Mouse (Mus musculus): Measurements from ENCODE around the gene Lpar4. TPM values are rescaled to one million over a fixed set of nuclear protein-coding genes. Genes with fewer than 3 reads are reported as not detected.

Lpar4 gene
- polyA plus RNA-seq (2014; fragmentation: Nextera tagmentation; extraction: Ambion mirVana), result 27.0 and 29.4 TPM in 2 replicates

DNA sequence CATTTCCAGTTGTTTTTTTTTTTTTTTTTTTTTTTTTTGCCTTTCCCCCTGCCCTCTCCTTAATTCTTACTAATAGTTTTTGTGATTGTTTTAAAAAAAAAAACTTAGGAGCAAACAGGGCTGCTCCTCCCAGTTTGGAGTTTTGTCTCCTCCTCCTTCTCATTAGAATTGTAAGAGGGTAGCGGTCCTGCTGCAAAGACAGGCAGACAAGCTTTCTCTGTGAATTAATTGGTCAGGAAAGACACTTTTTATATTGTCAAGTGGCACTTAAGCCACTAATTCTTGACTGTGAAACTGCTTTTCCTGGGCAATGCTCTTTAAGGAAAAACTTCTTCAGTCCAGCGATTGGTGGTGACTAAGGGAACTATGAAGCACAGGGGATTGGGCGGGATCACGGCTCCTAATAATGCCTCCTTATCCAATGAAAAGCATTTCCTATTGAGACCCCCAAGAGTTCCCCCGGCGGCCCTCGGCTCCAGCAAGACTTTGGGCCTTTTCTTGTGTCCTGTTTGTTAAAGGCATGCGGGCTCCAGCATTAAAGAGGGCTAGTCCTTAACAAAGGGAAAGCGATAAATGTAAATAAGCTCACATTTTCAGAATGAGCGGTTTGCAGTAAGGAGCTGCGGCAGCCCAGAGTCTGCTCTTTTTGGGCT, at the start of gene Lpar4:
Lpar4 (plus strand) TSS at position 451 of the 653 bp plus-strand sequence.
- Histone ChIP-seq H3K9ac (replicated peaks; ENCODE audit: low read length) (peak within 1 kb of the TSS; percentile 54), H3K36me3 (replicated peaks; ENCODE audit: control insufficient read depth, insufficient read depth, low read depth, low read length) (no peaks in the 10 kb centered on the region), H3K27ac (replicated peaks; ENCODE audit: low read depth, low read length) (no peak within 1 kb of the TSS), H3K4me2 (ENCODE audit: low read depth, low read length) (peak within 1 kb of the TSS; percentile 27; the same call in 1 of the 2 replicates), H3K9me3 (replicated peaks; ENCODE audit: control insufficient read depth, low read length) (no peaks in the 10 kb centered on the region), H3K4me3 (ENCODE audit: low read depth, low read length) (peak within 1 kb of the TSS; percentile 41), H3K27me3 (ENCODE audit: control insufficient read depth, insufficient read depth, low read length) (no peaks in the 10 kb centered on the region), H3K4me1 (ENCODE audit: control insufficient read depth, insufficient read depth, low read length) (no peaks in the 10 kb centered on the region)
- ATAC-seq (replicated peaks; ENCODE audit: insufficient number of reproducible peaks, low FRiP score, low TSS enrichment, low read depth) (peak; percentile 86), DNase-seq (ENCODE audit: low spot score) (peak; percentile 75)
- 20% methylated on average over 11 of the region's 11 CpGs for WGBS

DNA sequence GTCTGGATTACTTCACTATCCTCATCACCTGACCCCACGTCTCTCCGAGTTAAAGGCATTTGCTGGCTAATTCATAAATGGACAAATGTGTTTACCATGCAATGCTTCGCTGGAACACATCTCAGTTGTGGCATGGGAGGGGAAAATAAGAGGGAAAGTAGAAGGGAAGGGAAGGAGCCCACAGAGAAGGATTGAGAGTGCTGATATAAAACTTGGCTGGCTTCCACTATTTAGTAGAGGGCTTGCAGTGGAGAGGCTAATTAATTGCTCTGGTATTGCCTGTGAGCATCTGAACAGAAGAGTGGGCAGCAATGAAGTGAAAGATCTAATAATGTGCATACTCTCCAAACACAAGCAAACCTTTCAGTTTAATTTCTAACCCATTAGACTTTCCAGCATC, 49.0 kb upstream of the Lpar4 start:
- Histone ChIP-seq H3K4me1 (ENCODE audit: control insufficient read depth, insufficient read depth, low read length) (no peaks in the 10 kb centered on the region), H3K36me3 (replicated peaks; ENCODE audit: control insufficient read depth, insufficient read depth, low read depth, low read length) (no peaks in the 10 kb centered on the region), H3K9ac (replicated peaks; ENCODE audit: low read length) (no peak overlapping the region), H3K27me3 (ENCODE audit: control insufficient read depth, insufficient read depth, low read length) (no peaks in the 10 kb centered on the region), H3K4me3 (ENCODE audit: low read depth, low read length) (no peak overlapping the region), H3K27ac (replicated peaks; ENCODE audit: low read depth, low read length) (no peak overlapping the region), H3K4me2 (ENCODE audit: low read depth, low read length) (no peak overlapping the region), H3K9me3 (replicated peaks; ENCODE audit: control insufficient read depth, low read length) (no peaks in the 10 kb centered on the region)
- 57% methylated on average over 3 of the region's 3 CpGs for WGBS
- DNase-seq (ENCODE audit: low spot score) (no peak), ATAC-seq (replicated peaks; ENCODE audit: insufficient number of reproducible peaks, low FRiP score, low TSS enrichment, low read depth) (no peak)

DNA sequence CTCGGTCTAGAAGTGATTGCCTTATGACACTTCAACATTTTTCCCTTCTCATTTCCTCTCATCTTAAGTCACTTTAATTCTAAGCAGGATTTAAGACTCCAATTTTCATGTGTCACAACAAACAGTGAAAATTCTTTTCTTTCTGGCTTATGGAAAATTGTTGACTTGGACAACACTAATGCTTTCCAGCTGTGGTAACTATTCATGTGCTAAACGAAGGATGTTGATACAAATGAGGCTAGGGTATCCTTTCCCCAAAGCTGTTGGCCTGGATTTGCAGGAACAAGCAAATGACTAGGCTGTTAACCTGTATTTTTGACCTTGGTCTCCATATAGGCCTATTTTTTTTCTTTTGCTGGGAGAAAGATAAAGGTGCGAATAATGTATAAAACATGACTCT, 48.5 kb upstream of the Lpar4 start:
- ATAC-seq (replicated peaks; ENCODE audit: insufficient number of reproducible peaks, low FRiP score, low TSS enrichment, low read depth) (no peak), DNase-seq (ENCODE audit: low spot score) (peak; percentile 43)
- H3K9ac ChIP-seq (replicated peaks; ENCODE audit: low read length), result no peak overlapping the region
- no peaks in the 10 kb centered on the region for H3K36me3 ChIP-seq (replicated peaks; ENCODE audit: control insufficient read depth, insufficient read depth, low read depth, low read length)
- no peak overlapping the region for H3K4me2 ChIP-seq (ENCODE audit: low read depth, low read length)
- no peaks in the 10 kb centered on the region for H3K27me3 ChIP-seq (ENCODE audit: control insufficient read depth, insufficient read depth, low read length)
- no peak overlapping the region for H3K4me3 ChIP-seq (ENCODE audit: low read depth, low read length)
- H3K4me1 ChIP-seq (ENCODE audit: control insufficient read depth, insufficient read depth, low read length), result no peaks in the 10 kb centered on the region
- H3K9me3 ChIP-seq (replicated peaks; ENCODE audit: control insufficient read depth, low read length), result no peaks in the 10 kb centered on the region
- no peak overlapping the region for H3K27ac ChIP-seq (replicated peaks; ENCODE audit: low read depth, low read length)
- WGBS, result 28% methylated on average over 3 of the region's 3 CpGs

DNA sequence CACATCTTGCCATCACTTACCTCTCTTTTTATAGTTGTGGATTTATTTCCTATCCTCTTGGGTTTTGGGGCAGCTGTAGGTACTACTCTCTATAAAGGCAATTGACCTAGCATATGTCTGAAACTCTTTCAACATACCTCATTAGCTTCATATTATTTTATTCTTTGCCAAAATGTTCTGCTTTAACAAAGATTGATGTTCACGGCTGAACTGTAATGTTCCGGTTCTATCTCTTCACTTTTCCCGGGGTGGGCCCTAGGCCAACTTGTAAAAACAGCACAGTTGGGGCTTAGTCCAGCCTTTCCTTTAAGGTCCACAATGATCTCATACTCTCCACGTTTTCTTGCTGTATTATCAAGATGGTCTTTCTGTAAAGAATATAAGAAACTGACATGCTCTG, 48.1 kb upstream of the Lpar4 start:
- no peaks in the 10 kb centered on the region for H3K36me3 ChIP-seq (replicated peaks; ENCODE audit: control insufficient read depth, insufficient read depth, low read depth, low read length)
- no peaks in the 10 kb centered on the region for H3K27me3 ChIP-seq (ENCODE audit: control insufficient read depth, insufficient read depth, low read length)
- H3K4me1 ChIP-seq (ENCODE audit: control insufficient read depth, insufficient read depth, low read length), result no peaks in the 10 kb centered on the region
- no peak overlapping the region for H3K27ac ChIP-seq (replicated peaks; ENCODE audit: low read depth, low read length)
- ATAC-seq (replicated peaks; ENCODE audit: insufficient number of reproducible peaks, low FRiP score, low TSS enrichment, low read depth), result no peak
- DNase-seq (ENCODE audit: low spot score), result no peak
- 58% methylated on average over 4 of the region's 4 CpGs for WGBS
- no peak overlapping the region for H3K9ac ChIP-seq (replicated peaks; ENCODE audit: low read length)
- H3K4me3 ChIP-seq (ENCODE audit: low read depth, low read length), result no peak overlapping the region
- no peaks in the 10 kb centered on the region for H3K9me3 ChIP-seq (replicated peaks; ENCODE audit: control insufficient read depth, low read length)
- no peak overlapping the region for H3K4me2 ChIP-seq (ENCODE audit: low read depth, low read length)

DNA sequence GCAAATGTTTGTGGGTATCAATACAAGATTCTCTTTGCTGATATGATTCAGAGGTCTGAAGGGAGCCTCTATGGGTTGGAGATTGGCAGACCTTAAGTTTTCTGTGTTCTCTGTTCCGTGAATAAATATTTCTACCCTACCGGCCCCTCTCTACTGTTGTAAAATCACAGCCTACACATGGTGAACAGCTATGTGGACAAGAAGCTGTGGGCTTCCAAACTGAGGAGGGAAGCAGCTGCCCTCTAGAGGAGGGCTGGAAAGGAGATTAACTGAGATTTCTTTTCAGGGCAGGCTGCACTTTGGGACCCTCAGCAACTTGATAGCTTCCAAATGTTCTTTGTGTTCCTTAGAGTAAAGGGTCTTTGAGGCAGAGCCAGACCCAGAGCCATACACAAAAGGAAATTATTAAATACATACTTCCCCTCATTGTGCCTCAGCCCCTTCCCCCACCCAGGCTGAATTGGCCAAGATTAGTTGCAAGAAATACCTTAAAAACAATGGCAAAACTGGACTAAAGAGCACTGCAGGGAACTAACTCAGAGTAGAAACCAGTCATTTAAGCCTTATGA, 22.6 kb upstream of the Lpar4 start:
- Histone ChIP-seq H3K27ac (replicated peaks; ENCODE audit: low read depth, low read length) (no peak overlapping the region), H3K4me3 (ENCODE audit: low read depth, low read length) (no peak overlapping the region), H3K9me3 (replicated peaks; ENCODE audit: control insufficient read depth, low read length) (no peaks in the 10 kb centered on the region), H3K36me3 (replicated peaks; ENCODE audit: control insufficient read depth, insufficient read depth, low read depth, low read length) (no peaks in the 10 kb centered on the region), H3K4me2 (ENCODE audit: low read depth, low read length) (no peak overlapping the region), H3K27me3 (ENCODE audit: control insufficient read depth, insufficient read depth, low read length) (no peaks in the 10 kb centered on the region), H3K9ac (replicated peaks; ENCODE audit: low read length) (no peak overlapping the region), H3K4me1 (ENCODE audit: control insufficient read depth, insufficient read depth, low read length) (no peaks in the 10 kb centered on the region)
- no peak for ATAC-seq (replicated peaks; ENCODE audit: insufficient number of reproducible peaks, low FRiP score, low TSS enrichment, low read depth)
- peak; percentile 48 for DNase-seq (ENCODE audit: low spot score)
- 64% methylated on average over 2 of the region's 2 CpGs for whole genome bisulfite sequencing

DNA sequence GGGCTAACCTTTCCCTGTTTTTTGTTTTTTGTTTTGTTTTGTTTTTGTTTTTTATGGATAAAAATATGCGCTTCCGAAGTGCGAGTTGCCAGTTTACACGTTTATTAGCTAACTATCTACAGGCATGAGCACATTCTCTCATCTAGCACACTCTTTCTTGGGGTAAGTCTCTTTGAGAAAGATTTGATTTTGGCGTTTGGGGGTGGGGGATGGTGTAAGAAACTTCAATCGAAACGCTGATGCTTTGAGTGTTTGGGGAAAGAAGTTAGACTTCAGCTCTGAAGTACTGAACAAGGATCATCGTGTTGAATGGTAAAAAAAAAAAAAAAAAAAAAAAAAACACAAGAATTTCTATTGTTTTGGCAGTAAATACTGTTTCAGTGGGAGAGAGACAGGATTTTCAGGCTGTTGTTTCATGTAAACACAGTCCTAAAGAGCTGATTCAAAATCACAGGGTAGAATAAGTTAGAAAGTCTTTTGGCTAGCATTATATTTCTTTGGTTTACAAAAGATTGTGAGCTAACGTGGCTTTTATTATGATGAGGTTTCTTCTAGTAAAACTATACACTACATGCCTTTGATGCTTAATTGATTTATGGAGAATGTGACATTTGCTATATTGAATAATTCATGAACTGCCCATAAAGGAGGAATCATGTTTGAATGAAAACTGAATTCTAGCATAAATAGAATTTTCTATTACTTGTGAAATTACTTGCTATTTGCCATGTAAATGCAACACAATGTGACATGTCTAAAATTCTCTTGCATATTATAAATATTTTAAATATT, 599 bp downstream of the Lpar4 start:
- H3K4me3 ChIP-seq (ENCODE audit: low read depth, low read length), result peak overlapping the region; percentile 41
- H3K36me3 ChIP-seq (replicated peaks; ENCODE audit: control insufficient read depth, insufficient read depth, low read depth, low read length), result no peaks in the 10 kb centered on the region
- H3K4me1 ChIP-seq (ENCODE audit: control insufficient read depth, insufficient read depth, low read length), result no peaks in the 10 kb centered on the region
- no peaks in the 10 kb centered on the region for H3K9me3 ChIP-seq (replicated peaks; ENCODE audit: control insufficient read depth, low read length)
- H3K9ac ChIP-seq (replicated peaks; ENCODE audit: low read length), result peak overlapping the region; percentile 54
- ATAC-seq (replicated peaks; ENCODE audit: insufficient number of reproducible peaks, low FRiP score, low TSS enrichment, low read depth), result no peak
- H3K27ac ChIP-seq (replicated peaks; ENCODE audit: low read depth, low read length), result no peak overlapping the region
- H3K4me2 ChIP-seq (ENCODE audit: low read depth, low read length), result peak overlapping the region; percentile 27; the same call in 1 of the 2 replicates
- no peaks in the 10 kb centered on the region for H3K27me3 ChIP-seq (ENCODE audit: control insufficient read depth, insufficient read depth, low read length)
- DNase-seq (ENCODE audit: low spot score), result peak; percentile 31
- WGBS, result 13% methylated on average over 9 of the region's 9 CpGs

DNA sequence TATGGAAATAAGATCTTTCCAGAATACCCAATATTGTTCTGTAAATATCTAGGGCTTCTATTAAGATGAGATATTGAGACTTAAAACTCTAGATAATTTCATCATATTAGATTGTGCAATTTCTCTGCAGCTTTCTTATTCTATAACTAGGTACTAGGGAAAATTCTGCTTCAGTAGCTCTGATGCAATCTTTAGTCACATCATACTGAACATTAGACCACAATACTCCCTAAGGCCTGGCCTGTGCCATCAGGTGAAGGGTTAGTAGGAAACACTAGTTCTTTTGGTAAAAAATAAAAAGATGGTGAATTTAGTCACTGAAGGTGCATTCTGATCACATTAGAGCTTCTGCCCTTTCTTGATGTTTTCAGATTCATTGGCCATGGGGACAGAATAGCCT, 4.1 kb downstream of the Lpar4 start:
- no peak overlapping the region for H3K4me2 ChIP-seq (ENCODE audit: low read depth, low read length)
- no peaks in the 10 kb centered on the region for H3K9me3 ChIP-seq (replicated peaks; ENCODE audit: control insufficient read depth, low read length)
- no peak overlapping the region for H3K9ac ChIP-seq (replicated peaks; ENCODE audit: low read length)
- ATAC-seq (replicated peaks; ENCODE audit: insufficient number of reproducible peaks, low FRiP score, low TSS enrichment, low read depth) (no peak), DNase-seq (ENCODE audit: low spot score) (no peak)
- no peaks in the 10 kb centered on the region for H3K27me3 ChIP-seq (ENCODE audit: control insufficient read depth, insufficient read depth, low read length)
- no peak overlapping the region for H3K27ac ChIP-seq (replicated peaks; ENCODE audit: low read depth, low read length)
- no peak overlapping the region for H3K4me3 ChIP-seq (ENCODE audit: low read depth, low read length)
- H3K36me3 ChIP-seq (replicated peaks; ENCODE audit: control insufficient read depth, insufficient read depth, low read depth, low read length), result no peaks in the 10 kb centered on the region
- H3K4me1 ChIP-seq (ENCODE audit: control insufficient read depth, insufficient read depth, low read length), result no peaks in the 10 kb centered on the region

- Histone ChIP-seq H3K27me3 (ENCODE audit: control insufficient read depth, insufficient read depth, low read length) (no peaks in the 10 kb centered on the region), H3K27ac (replicated peaks; ENCODE audit: low read depth, low read length) (no peak overlapping the region), H3K9ac (replicated peaks; ENCODE audit: low read length) (no peak overlapping the region), H3K4me2 (ENCODE audit: low read depth, low read length) (no peak overlapping the region), H3K36me3 (replicated peaks; ENCODE audit: control insufficient read depth, insufficient read depth, low read depth, low read length) (no peaks in the 10 kb centered on the region), H3K4me1 (ENCODE audit: control insufficient read depth, insufficient read depth, low read length) (no peaks in the 10 kb centered on the region), H3K9me3 (replicated peaks; ENCODE audit: control insufficient read depth, low read length) (no peaks in the 10 kb centered on the region), H3K4me3 (ENCODE audit: low read depth, low read length) (no peak overlapping the region)
- WGBS, result 75% methylated on average over 3 of the region's 3 CpGs
- DNase-seq (ENCODE audit: low spot score) (no peak), ATAC-seq (replicated peaks; ENCODE audit: insufficient number of reproducible peaks, low FRiP score, low TSS enrichment, low read depth) (no peak)
These were observed 18.9 kb downstream of the Lpar4 start for GRCm38 (mm10) chrX:106939326-106939725.
